Mouse (Mus musculus) megakaryocyte, embryonic 14.5 days (primary cell): ENCODE measurements around the gene Cryba1.

Source experiments
- FLI1 ChIP-seq: IDR thresholded peaks from 2 replicates; pipeline ENCODE4 v1.6.1; 2012; ENCODE audit warnings: low read length, inconsistent platforms, mixed read lengths
- GATA1 ChIP-seq: IDR thresholded peaks from 3 replicates; pipeline ENCODE4 v1.6.1; 2012; ENCODE audit warnings: mixed read lengths, low read length, inconsistent platforms, borderline replicate concordance

GRCm38 (mm10) chr11:77766351-77767001, 41.4 kb upstream of the Cryba1 start:
- TF ChIP-seq GATA1: no peak
- no peak for TF ChIP-seq FLI1
